Mouse (Mus musculus) embryonic facial prominence, embryonic 14.5 days (tissue): ENCODE measurements around the gene Rhobtb1. TPM values are rescaled to one million over a fixed set of nuclear protein-coding genes. Genes with fewer than 3 reads are reported as not detected.

Experiments used
- ATAC-seq: fragments of 200-750 bp; cut with Nextera tagmentation; 2 replicates; pipeline ENCODE4 v1.8.0; 2017; ENCODE audit warnings: low read depth, moderate number of reproducible peaks, moderate TSS enrichment
- DNase-seq: peaks from one replicate; pipeline ENCODE4 v3.0.0-alpha.2; 2015; ENCODE audit warnings: low spot score
- H3K27ac ChIP-seq: fragments of 300-500 bp; sonication (generic); replicated peaks from 2 replicates; pipeline ENCODE4 v1.5.1; 2014; ENCODE audit warnings: low read depth, mild to moderate bottlenecking, low read length, moderate library complexity
- H3K27me3 ChIP-seq: fragments of 300-500 bp; sonication (generic); replicated peaks from 2 replicates; pipeline ENCODE4 v1.6.1; 2014; ENCODE audit warnings: low read length; ENCODE audit not compliant: control insufficient read depth, insufficient read depth
- H3K36me3 ChIP-seq: fragments of 300-500 bp; sonication (generic); 2 replicates; pipeline ENCODE4 v1.6.1; 2014; ENCODE audit warnings: low read length, mixed read lengths; ENCODE audit not compliant: control insufficient read depth, insufficient read depth
- H3K4me1 ChIP-seq: fragments of 300-500 bp; sonication (generic); 2 replicates; pipeline ENCODE4 v1.6.1; 2014; ENCODE audit warnings: antibody characterized with exemption, low read length; ENCODE audit not compliant: control insufficient read depth, insufficient read depth
- H3K4me2 ChIP-seq: fragments of 300-500 bp; sonication (generic); 2 replicates; pipeline ENCODE4 v1.6.1; 2014; ENCODE audit warnings: low read depth, mild to moderate bottlenecking, low read length, moderate library complexity, mixed read lengths
- H3K4me3 ChIP-seq: fragments of 300-500 bp; sonication (generic); 2 replicates; pipeline ENCODE4 v1.5.1; 2014; ENCODE audit warnings: low read depth, mild to moderate bottlenecking, low read length
- H3K9ac ChIP-seq: fragments of 300-500 bp; sonication (generic); 2 replicates; pipeline ENCODE4 v1.6.1; 2014; ENCODE audit warnings: low read depth, mild to moderate bottlenecking, low read length, moderate library complexity, mixed read lengths
- H3K9me3 ChIP-seq: fragments of 300-500 bp; sonication (generic); 2 replicates; pipeline ENCODE4 v1.6.1; 2016; ENCODE audit warnings: low read length; ENCODE audit not compliant: control insufficient read depth
- WGBS: fragments of 180-500 bp; shearing (Covaris S2); extraction: QIAGEN DNeasy Blood & Tissue Kit; methylation state at CpG from one replicate; pipeline ENCODE4 v1.1.7; 2014; 5-methylcytosine and 5-hydroxymethylcytosine counted together
- polyA plus RNA-seq: library from polyadenylated mRNA; unstranded; fragments of >200 nt; fragmentation: Nextera tagmentation; extraction: Ambion mirVana; gene quantifications from 2 replicates; pipeline ENCODE4 v1.2.1, GENCODE M21; 2014

Rhobtb1 gene
- polyA plus RNA-seq, 1 experiment from 2014 or later: 28.0 TPM

- 88% methylated on average over 7 of the region's 7 CpGs for WGBS
- Histone ChIP-seq H3K4me1 (peaks cover 8% of the 10 kb centered on the region; the same call in 1 of the 2 replicates), H3K27me3 (no peaks in the 10 kb centered on the region), H3K36me3 (no peaks in the 10 kb centered on the region), H3K9me3 (no peaks in the 10 kb centered on the region), H3K4me3 (no peak overlapping the region), H3K27ac (no peak overlapping the region), H3K9ac (no peak overlapping the region), H3K4me2 (no peak overlapping the region)
- DNase-seq (no peak), ATAC-seq (no peak)
These were observed 173.6 kb downstream of the Rhobtb1 start for GRCm38 (mm10) chr10:69324816-69325215.

- H3K9ac ChIP-seq: no peak overlapping the region
- H3K9me3 ChIP-seq: no peaks in the 10 kb centered on the region
- DNase-seq: peak; percentile 45
- H3K4me1 ChIP-seq: no peaks in the 10 kb centered on the region
- H3K27me3 ChIP-seq: no peaks in the 10 kb centered on the region
- WGBS: 89% methylated on average over 3 of the region's 3 CpGs
- no peak; the same call in 1 of the 2 replicates for ATAC-seq
- no peak overlapping the region for H3K4me3 ChIP-seq
- H3K27ac ChIP-seq: no peak overlapping the region
- no peak overlapping the region for H3K4me2 ChIP-seq
- H3K36me3 ChIP-seq: no peaks in the 10 kb centered on the region
These were observed 175.2 kb downstream of the Rhobtb1 start for GRCm38 (mm10) chr10:69326433-69326832.

GRCm38 (mm10) chr10:69327362-69327761 lies 176.1 kb downstream of the Rhobtb1 start:
- no peaks in the 10 kb centered on the region for H3K9me3 ChIP-seq
- H3K36me3 ChIP-seq: no peaks in the 10 kb centered on the region
- H3K27me3 ChIP-seq: no peaks in the 10 kb centered on the region
- no peak overlapping the region for H3K4me2 ChIP-seq
- WGBS: 66% methylated on average over 8 of the region's 8 CpGs
- no peak for ATAC-seq
- no peak overlapping the region for H3K9ac ChIP-seq
- H3K4me3 ChIP-seq: no peak overlapping the region
- DNase-seq: no peak
- no peak overlapping the region for H3K27ac ChIP-seq
- no peaks in the 10 kb centered on the region for H3K4me1 ChIP-seq

- H3K36me3 ChIP-seq: no peaks in the 10 kb centered on the region
- no peaks in the 10 kb centered on the region for H3K27me3 ChIP-seq
- DNase-seq (no peak), ATAC-seq (no peak)
- H3K27ac ChIP-seq: no peak overlapping the region
- H3K4me3 ChIP-seq: no peak overlapping the region
- H3K4me2 ChIP-seq: no peak overlapping the region
- no peaks in the 10 kb centered on the region for H3K9me3 ChIP-seq
- WGBS: 81% methylated on average over 12 of the region's 12 CpGs
- H3K9ac ChIP-seq: no peak overlapping the region
- no peaks in the 10 kb centered on the region for H3K4me1 ChIP-seq
These were observed 176.9 kb downstream of the Rhobtb1 start for GRCm38 (mm10) chr10:69328029-69328655.

GRCm38 (mm10) chr10:69328656-69329046 lies 177.4 kb downstream of the Rhobtb1 start:
- H3K9ac ChIP-seq: no peak overlapping the region

GRCm38 (mm10) chr10:69331231-69331630 lies 180.0 kb downstream of the Rhobtb1 start:
- H3K4me2 ChIP-seq: no peak overlapping the region
- H3K36me3 ChIP-seq: peaks cover 16% of the 10 kb centered on the region
- H3K9me3 ChIP-seq: no peaks in the 10 kb centered on the region
- 79% methylated on average over 6 of the region's 6 CpGs for WGBS
- H3K4me1 ChIP-seq: no peaks in the 10 kb centered on the region
- H3K9ac ChIP-seq: no peak overlapping the region
- no peak overlapping the region for H3K4me3 ChIP-seq
- no peak overlapping the region for H3K27ac ChIP-seq
- no peaks in the 10 kb centered on the region for H3K27me3 ChIP-seq
- DNase-seq (no peak), ATAC-seq (no peak)

More at GRCm38 (mm10) chr10:69328656-69329046, 177.4 kb downstream of the Rhobtb1 start:
- no peak for ATAC-seq
- Histone ChIP-seq H3K36me3 (no peaks in the 10 kb centered on the region), H3K27me3 (no peaks in the 10 kb centered on the region), H3K4me3 (no peak overlapping the region), H3K4me2 (no peak overlapping the region), H3K4me1 (no peaks in the 10 kb centered on the region), H3K9me3 (no peaks in the 10 kb centered on the region), H3K27ac (no peak overlapping the region)
- DNase-seq: no peak
- WGBS: 80% methylated on average over 4 of the region's 4 CpGs

- WGBS: 88% methylated on average over 11 of the region's 11 CpGs
- Histone ChIP-seq H3K27ac (no peak overlapping the region), H3K9me3 (no peaks in the 10 kb centered on the region), H3K4me2 (no peak overlapping the region), H3K4me3 (no peak overlapping the region), H3K9ac (no peak overlapping the region), H3K36me3 (peaks cover 35% of the 10 kb centered on the region), H3K27me3 (no peaks in the 10 kb centered on the region), H3K4me1 (no peaks in the 10 kb centered on the region)
- DNase-seq (no peak), ATAC-seq (no peak)
These were observed 182.0 kb downstream of the Rhobtb1 start for GRCm38 (mm10) chr10:69333212-69333611.

- Histone ChIP-seq H3K4me2 (no peak overlapping the region), H3K4me1 (no peaks in the 10 kb centered on the region), H3K9ac (no peak overlapping the region), H3K4me3 (no peak overlapping the region), H3K9me3 (no peaks in the 10 kb centered on the region), H3K27ac (peak overlapping the region; percentile 44), H3K36me3 (peaks cover 49% of the 10 kb centered on the region), H3K27me3 (no peaks in the 10 kb centered on the region)
- peak; percentile 49 for DNase-seq
- ATAC-seq: 0 out of 2 replicates have a peak, but pooled peaks have one; percentile 8
- WGBS: 61% methylated on average over 16 of the region's 16 CpGs
These were observed 183.3 kb downstream of the Rhobtb1 start for GRCm38 (mm10) chr10:69334271-69335194.
